Mouse (Mus musculus) layer of hippocampus, adult 2 months (tissue): ENCODE measurements around the gene Olfr1262. TPM values are rescaled to one million over a fixed set of nuclear protein-coding genes. Genes with fewer than 3 reads are reported as not detected.
A peak's percentile ranks its signal among the peaks of the same experiment; 100 is the strongest.

Experiments
- DNase-seq, 2 experiments: peaks; one replicate each; pipeline ENCODE4 v3.0.0; 2022; ENCODE audit warnings: low spot score in 2 of 2
- H3K27ac ChIP-seq: fragments of 200-600 bp; 2 replicates; pipeline ENCODE4 v1.8.1; 2022
- H3K4me3 ChIP-seq: fragments of 200-600 bp; 2 replicates; pipeline ENCODE4 v1.8.1; 2022; ENCODE audit warnings: mild to moderate bottlenecking
- CTCF ChIP-seq: fragments of 200-600 bp; conservative IDR thresholded peaks from 2 replicates; pipeline ENCODE4 v1.8.1; 2022; ENCODE audit warnings: antibody characterized with exemption, mild to moderate bottlenecking, moderate library complexity
- long read RNA-seq, 2 experiments: library from polyadenylated mRNA; stranded (forward); transcript quantifications; one replicate each; pipeline ENCODE4 v2.0.0; 2021; ENCODE audit warnings: borderline mapping rate in 2 of 2
- total RNA-seq, 2 experiments: library from RNA; stranded (reverse); gene quantifications; 2 replicates each; pipeline ENCODE4 v1.2.3; 2021

Gene Olfr1262
- not detected for total RNA-seq
- long read RNA-seq, experiment 1 = 0 reads
- long read RNA-seq, experiment 2 = 0 reads

DNA sequence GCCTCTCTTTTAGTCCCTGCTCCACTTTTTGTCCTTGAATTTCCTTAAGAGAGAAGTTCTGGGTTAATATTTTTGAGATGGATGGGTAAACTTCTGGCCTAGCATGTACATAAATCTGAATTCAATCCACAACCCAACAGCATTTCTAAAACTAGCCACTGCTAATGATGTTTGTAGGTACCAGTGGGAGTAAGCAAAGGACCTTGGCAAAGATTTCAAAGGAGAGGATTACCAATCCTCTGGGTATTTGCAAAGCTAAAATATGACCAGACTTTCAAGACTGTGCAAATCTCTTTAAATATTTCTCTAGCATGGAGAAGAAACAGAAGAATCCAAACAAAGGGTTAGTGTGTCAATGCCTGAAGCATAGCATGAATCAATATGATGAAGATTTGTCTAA, at the start of gene Olfr1262:
Gene Olfr1262, plus strand, starts transcription at position 301 of the 400 bp plus-strand sequence.
- no peak for DNase-seq

DNA sequence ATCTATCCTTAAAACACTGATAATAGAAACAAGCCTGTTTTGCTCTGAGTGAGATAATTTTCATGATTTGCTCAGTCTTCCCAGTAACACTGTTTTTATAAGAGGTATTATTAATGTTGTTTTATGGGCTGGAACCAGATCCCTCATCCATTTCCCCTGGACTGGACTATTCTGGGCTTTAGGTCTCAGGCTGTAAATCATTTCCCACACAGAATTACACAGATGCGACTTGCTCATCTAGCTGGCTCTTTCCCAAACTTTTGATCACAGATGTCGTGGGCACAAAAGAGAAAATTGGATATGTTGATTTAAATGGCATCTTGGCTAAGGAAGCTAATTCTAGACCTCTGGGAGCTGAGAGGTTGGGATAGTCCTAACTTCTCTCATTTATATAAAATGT, 25.8 kb upstream of the Olfr1262 start, which contains the start of gene Olfr1260:
Gene Olfr1260, plus strand, starts transcription at position 157 of the 400 bp plus-strand sequence.
- no peak within 1 kb of the TSS for H3K4me3 ChIP-seq
- no peak for TF ChIP-seq CTCF
- H3K27ac ChIP-seq = no peak within 1 kb of the TSS
- DNase-seq = peak; percentile 14 to 44

More for the DNA sequence above, at the start of gene Olfr1262:
- Histone ChIP-seq H3K27ac (no peak within 1 kb of the TSS), H3K4me3 (no peak within 1 kb of the TSS)
- TF ChIP-seq CTCF = no peak

DNA sequence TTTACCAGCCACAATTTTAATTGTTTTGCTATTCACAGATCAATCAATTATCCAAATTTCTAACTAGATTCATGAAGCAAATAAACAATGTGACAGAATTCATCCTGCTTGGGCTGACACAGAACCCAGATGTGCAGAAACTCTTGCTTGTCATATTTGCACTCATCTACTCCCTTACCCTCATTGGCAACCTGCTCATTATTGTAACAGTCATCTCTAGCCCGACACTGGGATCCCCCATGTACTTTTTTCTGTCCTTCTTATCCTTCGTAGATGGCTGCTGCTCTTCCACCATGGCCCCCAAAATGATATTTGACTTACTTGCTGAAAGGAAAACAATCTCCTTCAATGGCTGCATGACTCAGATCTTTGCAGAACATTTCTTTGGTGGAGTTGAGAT, 22.2 kb upstream of the Olfr1262 start:
- TF ChIP-seq CTCF = no peak
- H3K27ac ChIP-seq = no peak overlapping the region

DNA sequence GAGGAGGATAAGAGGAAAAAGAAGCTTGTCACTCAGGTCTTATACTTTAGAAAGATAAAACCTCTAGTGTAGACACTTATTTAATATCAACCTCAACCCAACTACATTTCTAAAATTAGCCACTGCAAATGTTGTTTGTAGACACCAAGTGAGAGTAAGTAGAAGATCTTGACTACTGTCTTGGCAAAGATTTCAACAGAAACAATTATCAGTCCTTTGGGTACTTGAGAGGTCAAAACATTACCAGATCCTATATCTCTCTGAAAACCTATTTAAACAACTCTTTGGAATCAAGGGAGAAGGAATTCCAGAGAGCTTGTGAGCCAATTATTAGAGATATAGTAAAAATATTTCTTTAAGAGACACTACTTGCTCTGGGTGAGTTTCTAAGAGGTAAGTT, 9.0 kb upstream of the Olfr1262 start, which contains the start of gene Olfr1261:
Gene Olfr1261, plus strand, starts transcription at position 301 of the 400 bp plus-strand sequence.
- Histone ChIP-seq H3K27ac (no peak within 1 kb of the TSS), H3K4me3 (no peak within 1 kb of the TSS)
- no peak for DNase-seq
- TF ChIP-seq CTCF = no peak

More for the DNA sequence above, 22.2 kb upstream of the Olfr1262 start:
- no peak for DNase-seq
- H3K4me3 ChIP-seq = no peak overlapping the region

- no peak within 1 kb of the TSS for H3K27ac ChIP-seq
- no peak for DNase-seq
- no peak within 1 kb of the TSS for H3K4me3 ChIP-seq
- TF ChIP-seq CTCF = no peak
These were observed 11.9 kb downstream of the Olfr1262 start, which contains the start of gene Olfr1263 for GRCm38 (mm10) chr2:90011831-90012230. TSS of gene Olfr1263 (plus strand) at chr2:90012131.

- DNase-seq = no peak
- no peak for TF ChIP-seq CTCF
- Histone ChIP-seq H3K4me3 (no peak within 1 kb of the TSS), H3K27ac (no peak within 1 kb of the TSS)
These were observed 25.5 kb downstream of the Olfr1262 start, which contains the start of gene Olfr1264 for GRCm38 (mm10) chr2:90025477-90025876. TSS of gene Olfr1264 (minus strand) at chr2:90025577.

GRCm38 (mm10) chr2:90035037-90035436, 35.1 kb downstream of the Olfr1262 start, which contains the start of gene Olfr1265:
TSS of gene Olfr1265 (plus strand) at chr2:90035337.
- no peak for TF ChIP-seq CTCF
- Histone ChIP-seq H3K27ac (no peak within 1 kb of the TSS), H3K4me3 (no peak within 1 kb of the TSS)
- DNase-seq = no peak

Other genes starting within 250 kb of the Olfr1262 start
- not detected for gene Olfr1253, start 243.1 kb upstream of the Olfr1262 start, total RNA-seq
- gene Olfr1254, start 206.5 kb upstream of the Olfr1262 start, total RNA-seq = not detected
- gene Olfr1255, start 188.1 kb upstream of the Olfr1262 start, total RNA-seq = not detected
- not detected for gene Olfr1256, start 158.6 kb upstream of the Olfr1262 start, total RNA-seq
- not detected for gene Olfr48, start 151.9 kb upstream of the Olfr1262 start, total RNA-seq
- gene Olfr1257, start 121.7 kb upstream of the Olfr1262 start, total RNA-seq = not detected
- not detected for gene Olfr1258, start 72.8 kb upstream of the Olfr1262 start, total RNA-seq
- not detected for gene Olfr1259, start 51.5 kb upstream of the Olfr1262 start, total RNA-seq
- gene Olfr1260, start 25.8 kb upstream of the Olfr1262 start, total RNA-seq = not detected
- not detected for gene Olfr1261, start 8.9 kb upstream of the Olfr1262 start, total RNA-seq
- gene Olfr1263, start 12.0 kb downstream of the Olfr1262 start, total RNA-seq = not detected
- not detected for gene Olfr1264, start 25.4 kb downstream of the Olfr1262 start, total RNA-seq
- not detected for gene Olfr1265, start 35.2 kb downstream of the Olfr1262 start, total RNA-seq
- gene Olfr140, start 63.4 kb downstream of the Olfr1262 start, total RNA-seq = not detected
- gene Olfr1269, start 121.3 kb downstream of the Olfr1262 start, total RNA-seq = not detected
- not detected for gene Olfr32, start 142.2 kb downstream of the Olfr1262 start, total RNA-seq
- gene Olfr1270, start 152.9 kb downstream of the Olfr1262 start, total RNA-seq = not detected
- not detected for gene Olfr1506, start 224.3 kb downstream of the Olfr1262 start, total RNA-seq